Mouse (Mus musculus): Measurements from ENCODE around the gene Ubald2. TPM values are rescaled to one million over a fixed set of nuclear protein-coding genes. Genes with fewer than 3 reads are reported as not detected.
A peak's percentile ranks its signal among the peaks of the same experiment; 100 is the strongest.
"Not testable (repeated sequence)": the region's sequence is repeated elsewhere in the genome, so short reads cannot be mapped to it uniquely, and the experiment has no call there.

The Ubald2 gene
- polyA plus RNA-seq, 1 experiment from 2014 or later = 92.4 TPM

- Histone ChIP-seq H3K9ac (ENCODE audit: low read length) (no peak overlapping the region), H3K27me3 (ENCODE audit: control insufficient read depth, insufficient read depth, low read length) (no peaks in the 10 kb centered on the region), H3K36me3 (ENCODE audit: control insufficient read depth, insufficient read depth, low read length) (no peaks in the 10 kb centered on the region), H3K4me3 (ENCODE audit: low read depth, low read length) (no peak overlapping the region), H3K4me1 (ENCODE audit: control insufficient read depth, insufficient read depth, low read length) (no peaks in the 10 kb centered on the region), H3K4me2 (ENCODE audit: low read depth) (no peak overlapping the region), H3K9me3 (ENCODE audit: control insufficient read depth, low read length) (no peaks in the 10 kb centered on the region), H3K27ac (ENCODE audit: low read depth, low read length) (no peak overlapping the region)
- 9% methylated on average over 2 of the region's 2 CpGs for WGBS
- DNase-seq (ENCODE audit: low spot score) (peak; percentile 82), ATAC-seq (ENCODE audit: insufficient read depth, low FRiP score, low TSS enrichment) (no peak)
Observed at GRCm38 (mm10) chr11:116463833-116464232, 29.9 kb downstream of the Ubald2 start.

- Histone ChIP-seq H3K36me3 (ENCODE audit: control insufficient read depth, insufficient read depth, low read length) (peaks cover 8% of the 10 kb centered on the region), H3K4me2 (ENCODE audit: low read depth) (no peak within 1 kb of the TSS), H3K4me1 (ENCODE audit: control insufficient read depth, insufficient read depth, low read length) (no peaks in the 10 kb centered on the region), H3K27me3 (ENCODE audit: control insufficient read depth, insufficient read depth, low read length) (no peaks in the 10 kb centered on the region), H3K4me3 (ENCODE audit: low read depth, low read length) (no peak within 1 kb of the TSS), H3K27ac (ENCODE audit: low read depth, low read length) (no peak within 1 kb of the TSS), H3K9ac (ENCODE audit: low read length) (no peak within 1 kb of the TSS), H3K9me3 (ENCODE audit: control insufficient read depth, low read length) (no peaks in the 10 kb centered on the region)
- DNase-seq (ENCODE audit: low spot score) (no peak), ATAC-seq (ENCODE audit: insufficient read depth, low FRiP score, low TSS enrichment) (no peak)
- WGBS = 65% methylated on average over 20 of the region's 20 CpGs
Observed at GRCm38 (mm10) chr11:116466141-116466540, 32.2 kb downstream of the Ubald2 start, which contains the start of gene Qrich2. TSS of gene Qrich2 (minus strand) at chr11:116466241.

- H3K4me1 ChIP-seq (ENCODE audit: control insufficient read depth, insufficient read depth, low read length); ATAC-seq (ENCODE audit: insufficient read depth, low FRiP score, low TSS enrichment); DNase-seq (ENCODE audit: low spot score); H3K9ac ChIP-seq (ENCODE audit: low read length); H3K9me3 ChIP-seq (ENCODE audit: control insufficient read depth, low read length); H3K4me2 ChIP-seq (ENCODE audit: low read depth); H3K27ac ChIP-seq (ENCODE audit: low read depth, low read length); H3K4me3 ChIP-seq (ENCODE audit: low read depth, low read length); H3K27me3 ChIP-seq (ENCODE audit: control insufficient read depth, insufficient read depth, low read length): not testable (repeated sequence)
- H3K36me3 ChIP-seq (ENCODE audit: control insufficient read depth, insufficient read depth, low read length) = peaks cover 19% of the 10 kb centered on the region
- WGBS = 92% methylated on average over 3 of the region's 3 CpGs
Observed at GRCm38 (mm10) chr11:116468338-116468737, 34.4 kb downstream of the Ubald2 start.

- peaks cover 26% of the 10 kb centered on the region for H3K36me3 ChIP-seq (ENCODE audit: control insufficient read depth, insufficient read depth, low read length)
- DNase-seq (ENCODE audit: low spot score) (no peak), ATAC-seq (ENCODE audit: insufficient read depth, low FRiP score, low TSS enrichment) (no peak)
- no peak overlapping the region for H3K4me2 ChIP-seq (ENCODE audit: low read depth)
- no peak overlapping the region for H3K4me3 ChIP-seq (ENCODE audit: low read depth, low read length)
- no peak overlapping the region for H3K27ac ChIP-seq (ENCODE audit: low read depth, low read length)
- H3K9ac ChIP-seq (ENCODE audit: low read length) = no peak overlapping the region
- 83% methylated on average over 3 of the region's 3 CpGs for WGBS
- no peaks in the 10 kb centered on the region for H3K9me3 ChIP-seq (ENCODE audit: control insufficient read depth, low read length)
- no peaks in the 10 kb centered on the region for H3K27me3 ChIP-seq (ENCODE audit: control insufficient read depth, insufficient read depth, low read length)
- H3K4me1 ChIP-seq (ENCODE audit: control insufficient read depth, insufficient read depth, low read length) = no peaks in the 10 kb centered on the region
Observed at GRCm38 (mm10) chr11:116470249-116470648, 36.4 kb downstream of the Ubald2 start.

- Histone ChIP-seq H3K27me3 (ENCODE audit: control insufficient read depth, insufficient read depth, low read length) (no peaks in the 10 kb centered on the region), H3K4me1 (ENCODE audit: control insufficient read depth, insufficient read depth, low read length) (no peaks in the 10 kb centered on the region), H3K4me3 (ENCODE audit: low read depth, low read length) (no peak overlapping the region), H3K36me3 (ENCODE audit: control insufficient read depth, insufficient read depth, low read length) (peaks cover 29% of the 10 kb centered on the region), H3K4me2 (ENCODE audit: low read depth) (no peak overlapping the region), H3K9ac (ENCODE audit: low read length) (no peak overlapping the region), H3K27ac (ENCODE audit: low read depth, low read length) (no peak overlapping the region), H3K9me3 (ENCODE audit: control insufficient read depth, low read length) (no peaks in the 10 kb centered on the region)
- ATAC-seq (ENCODE audit: insufficient read depth, low FRiP score, low TSS enrichment) = no peak
- DNase-seq (ENCODE audit: low spot score) = no peak
- WGBS = 87% methylated on average over 4 of the region's 4 CpGs
Observed at GRCm38 (mm10) chr11:116470896-116471295, 37.0 kb downstream of the Ubald2 start.

GRCm38 (mm10) chr11:116472275-116472674 lies 38.4 kb downstream of the Ubald2 start:
- Histone ChIP-seq H3K9me3 (ENCODE audit: control insufficient read depth, low read length) (no peaks in the 10 kb centered on the region), H3K9ac (ENCODE audit: low read length) (no peak overlapping the region), H3K36me3 (ENCODE audit: control insufficient read depth, insufficient read depth, low read length) (peaks cover 34% of the 10 kb centered on the region), H3K27ac (ENCODE audit: low read depth, low read length) (no peak overlapping the region), H3K4me1 (ENCODE audit: control insufficient read depth, insufficient read depth, low read length) (no peaks in the 10 kb centered on the region), H3K4me2 (ENCODE audit: low read depth) (no peak overlapping the region), H3K27me3 (ENCODE audit: control insufficient read depth, insufficient read depth, low read length) (no peaks in the 10 kb centered on the region), H3K4me3 (ENCODE audit: low read depth, low read length) (no peak overlapping the region)
- ATAC-seq (ENCODE audit: insufficient read depth, low FRiP score, low TSS enrichment) (no peak), DNase-seq (ENCODE audit: low spot score) (no peak)
- 88% methylated on average over 4 of the region's 4 CpGs for WGBS

- no peak overlapping the region for H3K4me2 ChIP-seq (ENCODE audit: low read depth)
- H3K36me3 ChIP-seq (ENCODE audit: control insufficient read depth, insufficient read depth, low read length) = peaks cover 35% of the 10 kb centered on the region
- H3K9ac ChIP-seq (ENCODE audit: low read length) = no peak overlapping the region
- H3K4me3 ChIP-seq (ENCODE audit: low read depth, low read length) = no peak overlapping the region
- H3K27ac ChIP-seq (ENCODE audit: low read depth, low read length) = no peak overlapping the region
- H3K9me3 ChIP-seq (ENCODE audit: control insufficient read depth, low read length) = no peaks in the 10 kb centered on the region
- H3K27me3 ChIP-seq (ENCODE audit: control insufficient read depth, insufficient read depth, low read length) = no peaks in the 10 kb centered on the region
- DNase-seq (ENCODE audit: low spot score) = no peak
- 94% methylated on average over 10 of the region's 10 CpGs for WGBS
- H3K4me1 ChIP-seq (ENCODE audit: control insufficient read depth, insufficient read depth, low read length) = no peaks in the 10 kb centered on the region
- no peak for ATAC-seq (ENCODE audit: insufficient read depth, low FRiP score, low TSS enrichment)
Observed at GRCm38 (mm10) chr11:116476041-116476440, 42.1 kb downstream of the Ubald2 start.

GRCm38 (mm10) chr11:116476696-116477095 lies 42.8 kb downstream of the Ubald2 start:
- Histone ChIP-seq H3K4me1 (ENCODE audit: control insufficient read depth, insufficient read depth, low read length) (no peaks in the 10 kb centered on the region), H3K27me3 (ENCODE audit: control insufficient read depth, insufficient read depth, low read length) (no peaks in the 10 kb centered on the region), H3K4me2 (ENCODE audit: low read depth) (no peak overlapping the region), H3K4me3 (ENCODE audit: low read depth, low read length) (no peak overlapping the region), H3K36me3 (ENCODE audit: control insufficient read depth, insufficient read depth, low read length) (peaks cover 34% of the 10 kb centered on the region), H3K9me3 (ENCODE audit: control insufficient read depth, low read length) (no peaks in the 10 kb centered on the region), H3K27ac (ENCODE audit: low read depth, low read length) (no peak overlapping the region), H3K9ac (ENCODE audit: low read length) (no peak overlapping the region)
- WGBS = 89% methylated on average over 6 of the region's 6 CpGs
- no peak for DNase-seq (ENCODE audit: low spot score)
- no peak for ATAC-seq (ENCODE audit: insufficient read depth, low FRiP score, low TSS enrichment)

- no peak overlapping the region for H3K27ac ChIP-seq (ENCODE audit: low read depth, low read length)
- DNase-seq (ENCODE audit: low spot score) = no peak
- H3K4me2 ChIP-seq (ENCODE audit: low read depth) = no peak overlapping the region
- peaks cover 32% of the 10 kb centered on the region for H3K36me3 ChIP-seq (ENCODE audit: control insufficient read depth, insufficient read depth, low read length)
- WGBS = 92% methylated on average over 15 of the region's 15 CpGs
- H3K4me3 ChIP-seq (ENCODE audit: low read depth, low read length) = no peak overlapping the region
- no peak for ATAC-seq (ENCODE audit: insufficient read depth, low FRiP score, low TSS enrichment)
- H3K27me3 ChIP-seq (ENCODE audit: control insufficient read depth, insufficient read depth, low read length) = no peaks in the 10 kb centered on the region
- H3K9me3 ChIP-seq (ENCODE audit: control insufficient read depth, low read length) = no peaks in the 10 kb centered on the region; the same call in 1 of the 2 replicates
- H3K9ac ChIP-seq (ENCODE audit: low read length) = no peak overlapping the region
- no peaks in the 10 kb centered on the region for H3K4me1 ChIP-seq (ENCODE audit: control insufficient read depth, insufficient read depth, low read length)
Observed at GRCm38 (mm10) chr11:116477160-116477759, 43.4 kb downstream of the Ubald2 start.
